ENCODE assay signal across 28 mouse cellular contexts in the genomic region with DNA sequence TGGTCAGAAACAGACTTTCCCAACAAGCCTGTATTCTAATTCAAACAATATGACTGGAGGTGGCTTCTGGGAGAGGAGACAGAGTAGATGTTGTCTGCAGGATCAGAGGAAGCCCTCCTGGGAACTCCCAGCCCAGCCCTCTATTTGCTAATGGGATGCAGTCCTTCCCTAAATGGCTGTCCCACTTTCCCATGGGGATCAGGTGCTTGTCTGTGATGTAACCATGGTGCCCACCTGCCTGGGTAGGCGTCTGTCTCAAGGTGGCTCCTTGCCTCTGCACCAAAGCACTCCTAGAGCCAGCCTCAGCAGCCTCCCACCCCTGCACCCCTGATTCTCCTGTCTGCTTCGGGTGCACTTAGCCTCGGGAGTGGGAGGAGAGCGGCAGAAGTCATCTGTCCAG.
DNase-seq lines count a peak whose midpoint lies in the region; ATAC-seq and TF ChIP-seq lines count a peak whose summit lies in the region.
"Had no signal": no experiment of that assay in that cellular context is flagged by ENCODE, and none has a peak within 500 bp of the region (broad histone marks: within the 10 kb centered on the region; RNA-seq: fewer than 3 reads in every experiment).

No protein-coding gene starts in this region.

- no peak overlapping the region for H3K27ac ChIP-seq in kidney, embryonic 14.5 days (ENCODE audit: low read depth, low read length)
- H3K27ac ChIP-seq in embryonic facial prominence, embryonic 13.5 days = peak overlapping the region; percentile 33
- no peak overlapping the region for H3K27ac ChIP-seq in stomach, postnatal 0 days (replicated peaks)
- H3K27ac ChIP-seq: hindbrain, embryonic 10.5 days; hindbrain, postnatal 0 days; limb, embryonic 13.5 days; liver, embryonic 13.5 days; midbrain, embryonic 13.5 days had no signal

- no peak for TF ChIP-seq EP300 in stomach, postnatal 0 days (optimal IDR thresholded peaks at IDR 0.05)

- no peak overlapping the region for H3K4me3 ChIP-seq in kidney, embryonic 14.5 days (ENCODE audit: low read length)
- H3K4me3 ChIP-seq in embryonic facial prominence, embryonic 13.5 days = no peak overlapping the region
- no peak overlapping the region for H3K4me3 ChIP-seq in stomach, postnatal 0 days (ENCODE audit: low read depth, low read length)
- H3K4me3 ChIP-seq: hindbrain, embryonic 10.5 days; limb, embryonic 13.5 days; liver, embryonic 13.5 days; megakaryocyte, embryonic 14.5 days; midbrain, embryonic 13.5 days had no signal

- 28% methylated on average over 4 of the region's 4 CpGs for WGBS in kidney, embryonic 14.5 days
- 68% methylated on average over 4 of the region's 4 CpGs for WGBS in embryonic facial prominence, embryonic 13.5 days
- 20% methylated on average over 4 of the region's 4 CpGs for WGBS in stomach, postnatal 0 days

- ATAC-seq in kidney, embryonic 14.5 days (ENCODE audit: low FRiP score, low TSS enrichment) = 0 out of 2 replicates have a peak, but pooled peaks have one; percentile 15
- no peak for ATAC-seq in embryonic facial prominence, embryonic 13.5 days (ENCODE audit: insufficient number of reproducible peaks, insufficient read depth, low FRiP score, low TSS enrichment, low read depth)
- no peak for ATAC-seq in stomach, postnatal 0 days (ENCODE audit: low FRiP score, low TSS enrichment)
- ATAC-seq: activated CD4-positive, CD25-positive, alpha-beta regulatory T cell, adult 4 months; forebrain, postnatal 0 days; intestine, embryonic 16.5 days; lung, postnatal 0 days; midbrain, embryonic 13.5 days had no signal

- H3K4me2 ChIP-seq in kidney, embryonic 14.5 days (replicated peaks; ENCODE audit: low read depth, low read length) = no peak overlapping the region
- H3K4me2 ChIP-seq in embryonic facial prominence, embryonic 13.5 days = no peak overlapping the region
- H3K4me2 ChIP-seq in stomach, postnatal 0 days (replicated peaks; ENCODE audit: low read depth) = no peak overlapping the region
- H3K4me2 ChIP-seq: limb, embryonic 13.5 days; liver, embryonic 13.5 days; midbrain, embryonic 13.5 days had no signal

- H3K4me1 ChIP-seq in kidney, embryonic 14.5 days (ENCODE audit: control insufficient read depth, insufficient read depth, low read length) = peaks cover 17% of the 10 kb centered on the region; the same call in 1 of the 2 replicates
- peaks cover 33% of the 10 kb centered on the region for H3K4me1 ChIP-seq in embryonic facial prominence, embryonic 13.5 days
- H3K4me1 ChIP-seq in stomach, postnatal 0 days (replicated peaks; ENCODE audit: control insufficient read depth, insufficient read depth) = no peaks in the 10 kb centered on the region
- H3K4me1 ChIP-seq: liver, embryonic 13.5 days; megakaryocyte, embryonic 14.5 days had no signal

- no peak for TF ChIP-seq CTCF in stomach, postnatal 0 days (IDR thresholded peaks at IDR 0.05; ENCODE audit: low read depth)

- no peak for DNase-seq in kidney, adult 11 months
- DNase-seq in brain, adult 2 months (ENCODE audit: low read depth, low spot score) = peak; percentile 23
- peak; percentile 14 for DNase-seq in stomach, postnatal 0 days (ENCODE audit: low spot score)
- DNase-seq in left cerebral cortex, adult 9 months (ENCODE audit: low spot score in 2 of 2) = no peak
- DNase-seq: adrenal gland, adult 2 months; B cell, adult 2 months; cerebellum, adult 8-10 months; cerebellum, postnatal 36 days; forebrain, postnatal 0 days; gastrocnemius, postnatal 14 days; heart, postnatal 14 days; kidney, adult 9 months; kidney, postnatal 14 days; layer of hippocampus, adult 9-11 months; liver, embryonic 13.5 days; lung, adult 18-20 months; lung, postnatal 4 days; retina, postnatal 1 day had no signal

- H3K27me3 ChIP-seq in kidney, embryonic 14.5 days (ENCODE audit: control insufficient read depth, insufficient read depth, low read length) = peaks cover 13% of the 10 kb centered on the region; the same call in 1 of the 2 replicates
- H3K27me3 ChIP-seq in embryonic facial prominence, embryonic 13.5 days = no peaks in the 10 kb centered on the region
- H3K27me3 ChIP-seq in stomach, postnatal 0 days (ENCODE audit: control insufficient read depth, insufficient read depth, low read length) = no peaks in the 10 kb centered on the region
- H3K27me3 ChIP-seq: liver, embryonic 13.5 days; megakaryocyte, embryonic 14.5 days; midbrain, embryonic 13.5 days had no signal

- H3K36me3 ChIP-seq in kidney, embryonic 14.5 days (ENCODE audit: control insufficient read depth, insufficient read depth, low read length) = no peaks in the 10 kb centered on the region
- no peaks in the 10 kb centered on the region for H3K36me3 ChIP-seq in embryonic facial prominence, embryonic 13.5 days
- H3K36me3 ChIP-seq in stomach, postnatal 0 days (ENCODE audit: control insufficient read depth, insufficient read depth, low read length) = no peaks in the 10 kb centered on the region
- H3K36me3 ChIP-seq: hindbrain, embryonic 10.5 days; limb, embryonic 13.5 days; liver, embryonic 13.5 days; midbrain, embryonic 13.5 days had no signal

- H3K9me3 ChIP-seq in kidney, embryonic 14.5 days (ENCODE audit: control insufficient read depth, low read length) = no peaks in the 10 kb centered on the region
- no peaks in the 10 kb centered on the region for H3K9me3 ChIP-seq in embryonic facial prominence, embryonic 13.5 days
- H3K9me3 ChIP-seq in stomach, postnatal 0 days (ENCODE audit: control insufficient read depth, low read length) = no peaks in the 10 kb centered on the region
- H3K9me3 ChIP-seq: hindbrain, embryonic 10.5 days; limb, embryonic 13.5 days; liver, embryonic 13.5 days; midbrain, embryonic 13.5 days had no signal

- H3K9ac ChIP-seq in kidney, embryonic 14.5 days (ENCODE audit: low read depth, low read length) = no peak overlapping the region
- no peak overlapping the region for H3K9ac ChIP-seq in embryonic facial prominence, embryonic 13.5 days
- H3K9ac ChIP-seq in stomach, postnatal 0 days (ENCODE audit: low read length) = no peak overlapping the region
- H3K9ac ChIP-seq: forebrain, postnatal 0 days; limb, embryonic 13.5 days; liver, embryonic 13.5 days; midbrain, embryonic 13.5 days had no signal

Comparison
In these comparisons a context has a peak if more than half of its experiments do, and no peak if none do; other contexts are left out.
1. DNase-seq: peak in brain, adult 2 months (single experiment) and stomach, postnatal 0 days (single experiment); none in kidney, adult 11 months (single experiment) and left cerebral cortex, adult 9 months (0 of 2).